Mouse (Mus musculus) erythroblast, embryonic 14.5 days (primary cell): Measurements from ENCODE around the gene Vmn2r114.
"Not testable (repeated sequence)": the region's sequence is repeated elsewhere in the genome, so short reads cannot be mapped to it uniquely, and the experiment has no call there.

Source experiments
- GATA1 ChIP-seq: IDR thresholded peaks from 2 replicates; pipeline ENCODE4 v1.6.1; 2012; ENCODE audit warnings: low read length, inconsistent platforms, mixed read lengths
- TAL1 ChIP-seq: IDR thresholded peaks from 3 replicates; pipeline ENCODE4 v1.6.1; 2012; ENCODE audit warnings: low read length, inconsistent platforms, mixed read lengths

DNA sequence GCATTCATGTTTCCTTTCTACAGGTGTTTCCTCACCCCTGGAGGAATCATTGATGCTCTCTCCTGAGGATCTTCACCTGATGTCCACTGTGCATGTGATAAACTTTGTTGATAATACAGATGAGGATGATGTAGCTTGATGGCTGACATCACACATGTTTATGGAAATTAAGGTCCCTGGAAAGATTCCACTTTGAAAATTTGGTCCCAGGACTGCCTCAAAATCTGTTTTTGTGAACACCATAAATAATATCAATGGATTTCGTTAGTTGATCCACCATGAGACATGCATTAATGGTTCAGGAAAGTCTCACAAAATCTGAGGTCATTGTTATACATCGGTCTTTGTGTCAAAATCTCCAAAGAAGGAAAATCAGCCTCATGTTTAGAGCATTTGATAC lies at the start of gene Vmn2r114:
- not testable (repeated sequence) for TF ChIP-seq TAL1, GATA1
